Mouse (Mus musculus): ENCODE measurements around the gene Pld4. TPM values are rescaled to one million over a fixed set of nuclear protein-coding genes. Genes with fewer than 3 reads are reported as not detected.

Gene Pld4
- total and polyA plus RNA-seq, 3 experiments = 112 to 226 (median 149) TPM

- Histone ChIP-seq H3K9me3 (replicated peaks; ENCODE audit: low read length) (no peaks in the 10 kb centered on the region), H3K4me2 (ENCODE audit: insufficient read depth, low read depth, poor library complexity, severe bottlenecking) (no peak overlapping the region), H3K4me3 (replicated peaks in 1 of 3; ENCODE audit: low read depth in 2 of 3, low read length in 2 of 3, poor library complexity in 1 of 3) (peak overlapping the region in 1 of 3 experiments; percentile 14), H3K9ac (ENCODE audit: insufficient read depth, low read depth) (no peak overlapping the region), H3K36me3 (replicated peaks in 1 of 2; ENCODE audit: control insufficient read depth in 1 of 2, insufficient read depth in 1 of 2, low read length in 1 of 2) (no peaks in the 10 kb centered on the region), H3K27ac (ENCODE audit: insufficient read depth, low read depth) (no peak overlapping the region), H3K4me1 (ENCODE audit: control insufficient read depth in 1 of 2, insufficient read depth in 2 of 2) (peaks cover 38 to 65% of the 10 kb centered on the region in 2 experiments), H3K79me2 (replicated peaks; ENCODE audit: control insufficient read depth, extremely low read depth, insufficient read depth, poor library complexity, severe bottlenecking) (peaks cover under 1% of the 10 kb centered on the region; the same call in 1 of the 2 replicates), H3K27me3 (replicated peaks) (no peaks in the 10 kb centered on the region)
- DNase-seq (ENCODE audit: extremely low read depth) = peak; percentile 77
- dilution Hi-C loops (cut with MboI; ENCODE audit: extremely low pct_ligation_motif_present, extremely low pct_unique_long_range_greater_than_20kb, low sequenced_read_pairs) = no loop called here
- TF ChIP-seq TCF12 (IDR thresholded peaks at IDR 0.05; ENCODE audit: low read depth, low read length) (no peak), JUND (conservative IDR thresholded peaks at IDR 0.05; ENCODE audit: low read depth, low read length) (no peak), CTCF (conservative IDR thresholded peaks at IDR 0.05 in 1 of 2, IDR thresholded peaks at IDR 0.05 in 1 of 2; ENCODE audit: low read depth in 2 of 2, low read length in 2 of 2) (peak; percentile 67 to 80), JUN (IDR thresholded peaks at IDR 0.05; ENCODE audit: insufficient read depth, low read depth, low read length) (no peak), CHD1 (IDR thresholded peaks at IDR 0.05; ENCODE audit: low read depth, low read length) (no peak), E2F4 (IDR thresholded peaks at IDR 0.05; ENCODE audit: insufficient replicate concordance, low read depth, low read length) (no peak), UBTF (IDR thresholded peaks at IDR 0.05; ENCODE audit: low read depth, low read length) (no peak), EP300 (IDR thresholded peaks at IDR 0.05; ENCODE audit: low read length) (no peak), IRF4 (IDR thresholded peaks at IDR 0.05; ENCODE audit: low read depth, low read length) (0 out of 2 replicates have a peak, but pooled peaks have one; percentile 18), TBP (conservative IDR thresholded peaks at IDR 0.05; ENCODE audit: low read depth, low read length) (no peak), MAFK (IDR thresholded peaks at IDR 0.05; ENCODE audit: insufficient replicate concordance, low read length) (no peak), ELF1 (IDR thresholded peaks at IDR 0.05; ENCODE audit: low read depth, low read length) (no peak), MYC (IDR thresholded peaks at IDR 0.05; ENCODE audit: low read depth, low read length) (no peak), POLR2AphosphoS2 (IDR thresholded peaks at IDR 0.05; ENCODE audit: low read depth, low read length) (no peak), ETS1 (conservative IDR thresholded peaks at IDR 0.05; ENCODE audit: low read depth, low read length) (no peak), MAZ (IDR thresholded peaks at IDR 0.05; ENCODE audit: low read depth, low read length) (peak; percentile 84; the same call in 1 of the 2 replicates), ZMIZ1 (IDR thresholded peaks at IDR 0.05; ENCODE audit: low read depth, low read length) (no peak), GABPA (IDR thresholded peaks at IDR 0.05; ENCODE audit: insufficient replicate concordance, low read depth, low read length) (no peak), RAD21 (IDR thresholded peaks at IDR 0.05; ENCODE audit: low read depth, low read length) (peak; percentile 61), ZKSCAN1 (IDR thresholded peaks at IDR 0.05; ENCODE audit: borderline replicate concordance, low read depth, low read length) (no peak), RCOR1 (conservative IDR thresholded peaks at IDR 0.05; ENCODE audit: low read depth, low read length) (no peak), POLR2A (IDR thresholded peaks at IDR 0.05; ENCODE audit: low read depth, low read length) (no peak), CHD2 (IDR thresholded peaks at IDR 0.05; ENCODE audit: low read length) (no peak), KAT2A (IDR thresholded peaks at IDR 0.05; ENCODE audit: insufficient replicate concordance, low read length) (no peak), NELFE (IDR thresholded peaks at IDR 0.05; ENCODE audit: low read depth, low read length) (no peak), USF2 (conservative IDR thresholded peaks at IDR 0.05; ENCODE audit: low read depth, low read length) (no peak), ZC3H11A (IDR thresholded peaks at IDR 0.05; ENCODE audit: low read depth, low read length) (no peak), PAX5 (IDR thresholded peaks at IDR 0.05; ENCODE audit: low read length) (no peak), SIN3A (IDR thresholded peaks at IDR 0.05; ENCODE audit: low read length) (no peak), SMC3 (IDR thresholded peaks at IDR 0.05; ENCODE audit: low read depth, low read length) (peak; percentile 77), NRF1 (IDR thresholded peaks at IDR 0.05; ENCODE audit: low read depth, low read length) (no peak), MXI1 (IDR thresholded peaks at IDR 0.05; ENCODE audit: low read depth, low read length) (no peak), MAX (IDR thresholded peaks at IDR 0.05; ENCODE audit: low read length) (no peak), BHLHE40 (IDR thresholded peaks at IDR 0.05; ENCODE audit: low read depth, low read length) (no peak), ZNF384 (IDR thresholded peaks at IDR 0.05; ENCODE audit: low read depth, low read length) (no peak)
- in situ Hi-C loops (cut with MboI; ENCODE audit: low pct_ligation_motif_present, low pct_unique_long_range_greater_than_20kb, low sequenced_read_pairs) = no loop called here
Observed at GRCm38 (mm10) chr12:112800476-112800875, 40.0 kb downstream of the Pld4 start.
